Mouse (Mus musculus): Measurements from ENCODE around the gene Ptma. TPM values are rescaled to one million over a fixed set of nuclear protein-coding genes. Genes with fewer than 3 reads are reported as not detected.

Gene Ptma
- 726 and 903 TPM in 2 replicates for polyA plus RNA-seq (2012; rRNA removed)

GRCm38 (mm10) chr1:86526116-86526788 lies at the start of gene Ptma:
TSS of gene Ptma (plus strand) at chr1:86526726.

Other genes starting within 250 kb of the Ptma start
- gene B3gnt7, start 223.9 kb upstream of the Ptma start, polyA plus RNA-seq (2012; rRNA removed): 25.7 and 26.5 TPM in 2 replicates
- gene Ncl, start 167.3 kb upstream of the Ptma start, polyA plus RNA-seq (2012; rRNA removed): 0.99 and 1.4 TPM in 2 replicates
- gene Nmur1, start 100.5 kb upstream of the Ptma start, polyA plus RNA-seq (2012; rRNA removed): 1.4 and 3.6 TPM in 2 replicates
- gene Tex44, start 100.4 kb upstream of the Ptma start, polyA plus RNA-seq (2012; rRNA removed): not detected in 2 replicates
- 3.6 and 4.3 TPM in 2 replicates for gene Pde6d, start 55.9 kb downstream of the Ptma start, polyA plus RNA-seq (2012; rRNA removed)
- gene Cops7b, start 56.2 kb downstream of the Ptma start, polyA plus RNA-seq (2012; rRNA removed): 11.1 TPM in 2 replicates
- gene Nppc, start 143.8 kb downstream of the Ptma start, polyA plus RNA-seq (2012; rRNA removed): 0.13 and 0.69 TPM in 2 replicates
- 4.3 and 5.0 TPM in 2 replicates for gene Dis3l2, start 177.1 kb downstream of the Ptma start, polyA plus RNA-seq (2012; rRNA removed)

Data from stomach, adult 2 months (tissue).